Mouse (Mus musculus) liver, adult 2 months (tissue): ENCODE results near the gene Agrn.

ENCODE experiments used
- CTCF ChIP-seq: fragments of 200-500 bp; IDR thresholded peaks from 2 replicates; pipeline ENCODE4 v1.5.1; 2011; ENCODE audit warnings: low read depth, low read length, control low read depth
- POLR2A ChIP-seq: fragments of 200-500 bp; IDR thresholded peaks from 2 replicates; pipeline ENCODE4 v1.6.1; 2011; ENCODE audit warnings: low read length, control low read depth; ENCODE audit not compliant: insufficient read depth; ENCODE audit errors: extremely low read depth

DNA sequence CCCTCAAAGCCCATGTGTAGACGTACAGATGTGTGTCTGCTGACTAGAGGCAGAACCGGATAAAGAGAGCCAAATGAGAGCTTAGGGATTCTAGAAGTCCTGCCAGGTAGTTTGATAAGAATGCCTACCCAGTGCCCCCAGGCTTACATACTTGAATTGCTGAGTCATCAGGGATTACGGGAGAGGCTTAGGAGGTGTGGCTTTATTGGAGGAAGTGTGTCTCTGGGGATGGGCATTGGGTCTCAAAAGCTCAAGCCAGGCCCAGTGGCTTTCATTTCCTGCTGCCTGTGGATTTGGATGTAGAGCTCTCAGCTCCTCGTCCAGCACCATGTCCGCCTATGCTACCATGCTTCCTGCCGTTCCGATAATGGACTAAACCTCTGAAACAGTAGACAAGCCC, 70.4 kb downstream of the Agrn start:
- TF ChIP-seq CTCF (no peak), POLR2A (no peak)
